Comparison of ENCODE assay signal across 9 mouse cellular contexts in genomic region chr11:77497851-77498250, GRCm38 (mm10). TPM values are rescaled to one million over a fixed set of nuclear protein-coding genes. Genes with fewer than 3 reads are reported as not detected.
DNase-seq lines count a peak whose midpoint lies in the region; ATAC-seq and TF ChIP-seq lines count a peak whose summit lies in the region.
"Had no signal": no experiment of that assay in that cellular context is flagged by ENCODE, and none has a peak within 500 bp of the region (broad histone marks: within the 10 kb centered on the region; RNA-seq: fewer than 3 reads in every experiment).

No protein-coding gene starts in this region.

- no peak overlapping the region for H3K4me3 ChIP-seq in spleen, adult 2 months (ENCODE audit: extremely low read depth, insufficient read depth, insufficient read length)
- H3K4me3 ChIP-seq in heart, embryonic 15.5 days: no peak overlapping the region
- H3K4me3 ChIP-seq in limb, embryonic 14.5 days (replicated peaks; ENCODE audit: low read length): no peak overlapping the region
- no peak overlapping the region for H3K4me3 ChIP-seq in olfactory bulb, adult 2 months (ENCODE audit: insufficient read depth, low read depth, low read length)

- no peaks in the 10 kb centered on the region for H3K9me3 ChIP-seq in heart, embryonic 15.5 days (replicated peaks)
- H3K9me3 ChIP-seq in limb, embryonic 14.5 days (ENCODE audit: control insufficient read depth, low read length): no peaks in the 10 kb centered on the region

- TF ChIP-seq CTCF in spleen, adult 2 months (IDR thresholded peaks at IDR 0.05; ENCODE audit: extremely low read depth, insufficient read depth, insufficient read length, insufficient replicate concordance): no peak
- TF ChIP-seq CTCF in olfactory bulb, adult 2 months (IDR thresholded peaks at IDR 0.05; ENCODE audit: insufficient read depth, low read depth, low read length): no peak

- peak overlapping the region; percentile 28; the same call in 1 of the 2 replicates for H3K9ac ChIP-seq in heart, embryonic 15.5 days
- H3K9ac ChIP-seq in limb, embryonic 14.5 days (ENCODE audit: low read depth, low read length, severe bottlenecking): peak overlapping the region; percentile 28; the same call in 1 of the 2 replicates
- H3K9ac ChIP-seq: liver, embryonic 14.5 days had no signal

- no peak for TF ChIP-seq POLR2A in spleen, adult 2 months (IDR thresholded peaks at IDR 0.05; ENCODE audit: low read depth, low read length)
- TF ChIP-seq POLR2A in limb, embryonic 14.5 days (IDR thresholded peaks at IDR 0.05; ENCODE audit: borderline replicate concordance, extremely low read depth, insufficient read depth, insufficient read length): no peak
- no peak for TF ChIP-seq POLR2A in olfactory bulb, adult 2 months (IDR thresholded peaks at IDR 0.05; ENCODE audit: insufficient read depth, low read depth, low read length)

- WGBS in spleen, adult 2 months: 86% methylated on average over 4 of the region's 4 CpGs
- 35% methylated on average over 4 of the region's 4 CpGs for WGBS in heart, embryonic 15.5 days
- 53% methylated on average over 4 of the region's 4 CpGs for WGBS in limb, embryonic 14.5 days
- WGBS in olfactory bulb, adult 2 months: 51% methylated on average over 4 of the region's 4 CpGs

- H3K4me2 ChIP-seq in heart, embryonic 15.5 days: peak overlapping the region; percentile 9; the same call in 1 of the 2 replicates
- no peak overlapping the region for H3K4me2 ChIP-seq in limb, embryonic 14.5 days (replicated peaks; ENCODE audit: low read depth, low read length, severe bottlenecking)

- peak; percentile 37 for ATAC-seq in heart, embryonic 15.5 days (replicated peaks; ENCODE audit: insufficient number of reproducible peaks, insufficient read depth, low FRiP score, low read depth)
- no peak for ATAC-seq in limb, embryonic 14.5 days (ENCODE audit: low FRiP score, low read depth)

- peaks cover 3% of the 10 kb centered on the region; the same call in 1 of the 2 replicates for H3K36me3 ChIP-seq in spleen, adult 2 months (ENCODE audit: control insufficient read depth, insufficient read depth, low read length)
- peaks cover 23% of the 10 kb centered on the region; the same call in 1 of the 2 replicates for H3K36me3 ChIP-seq in heart, embryonic 15.5 days
- peaks cover 36% of the 10 kb centered on the region for H3K36me3 ChIP-seq in limb, embryonic 14.5 days (ENCODE audit: control insufficient read depth, insufficient read depth, low read length)

- H3K27me3 ChIP-seq in spleen, adult 2 months (ENCODE audit: control insufficient read depth, insufficient read depth, low read length): no peaks in the 10 kb centered on the region
- H3K27me3 ChIP-seq in heart, embryonic 15.5 days: no peaks in the 10 kb centered on the region
- no peaks in the 10 kb centered on the region for H3K27me3 ChIP-seq in limb, embryonic 14.5 days (ENCODE audit: control insufficient read depth, insufficient read depth, low read length)

- DNase-seq in spleen, adult 2 months (ENCODE audit: low read depth in 1 of 2, low spot score in 2 of 2): no peak
- DNase-seq in spleen, adult 18-20 months: no peak
- DNase-seq in limb, embryonic 14.5 days (ENCODE audit: low spot score): no peak
- no peak for DNase-seq in adipocyte (ENCODE audit: low spot score)
- DNase-seq in right cerebral cortex, postnatal 4 days: no peak
- DNase-seq in spleen, adult 12 weeks (ENCODE audit: low spot score): no peak

- peak overlapping the region; percentile 5; the same call in 1 of the 2 replicates for H3K27ac ChIP-seq in spleen, adult 2 months (ENCODE audit: insufficient read depth, low read length)
- peak overlapping the region; percentile 89 for H3K27ac ChIP-seq in heart, embryonic 15.5 days
- H3K27ac ChIP-seq in limb, embryonic 14.5 days (replicated peaks; ENCODE audit: low read depth, low read length): no peak overlapping the region
- peak overlapping the region; percentile 47 for H3K27ac ChIP-seq in olfactory bulb, adult 2 months (ENCODE audit: insufficient read depth, low read depth, low read length)
- H3K27ac ChIP-seq: liver, embryonic 14.5 days had no signal

- peaks cover 10% of the 10 kb centered on the region; the same call in 1 of the 2 replicates for H3K4me1 ChIP-seq in spleen, adult 2 months (ENCODE audit: control insufficient read depth, insufficient read depth, insufficient read length)
- H3K4me1 ChIP-seq in heart, embryonic 15.5 days (replicated peaks): peaks cover 60% of the 10 kb centered on the region
- H3K4me1 ChIP-seq in limb, embryonic 14.5 days (ENCODE audit: control insufficient read depth, insufficient read depth, low read length): peaks cover 25% of the 10 kb centered on the region
- H3K4me1 ChIP-seq in olfactory bulb, adult 2 months (ENCODE audit: control insufficient read depth, insufficient read depth, low read length): peaks cover 45% of the 10 kb centered on the region

RNA-seq across cellular contexts. Expression of gene Git1, which starts 4.5 kb away (rescaled TPM):
- polyA plus RNA-seq in spleen, adult 2 months (2012; rRNA removed): 36.2 and 44.3 TPM in 2 replicates
- 6.8 and 10.0 TPM in 2 replicates for polyA plus RNA-seq in heart, embryonic 15.5 days (2015; fragmentation: Nextera tagmentation; extraction: Ambion mirVana)
- polyA plus RNA-seq in limb, embryonic 14.5 days (2012; rRNA removed): 57.1 and 71.7 TPM in 2 replicates
- 17.3 and 18.2 TPM in 2 replicates for polyA plus RNA-seq in limb, embryonic 14.5 days (2014; fragmentation: Nextera tagmentation; extraction: Ambion mirVana)
- polyA plus RNA-seq in olfactory bulb, adult 2 months (2012; ENCODE audit: insufficient read depth, insufficient read length, low replicate concordance, missing spikeins): not detected in 2 replicates

RNA-seq across cellular contexts. Expression of gene Ankrd13b, which starts 8.4 kb away (rescaled TPM):
- 8.9 and 10.6 TPM in 2 replicates for polyA plus RNA-seq in spleen, adult 2 months (2012; rRNA removed)
- 3.2 and 4.9 TPM in 2 replicates for polyA plus RNA-seq in heart, embryonic 15.5 days (2015; fragmentation: Nextera tagmentation; extraction: Ambion mirVana)
- 98.1 and 133 TPM in 2 replicates for polyA plus RNA-seq in limb, embryonic 14.5 days (2012; rRNA removed)
- polyA plus RNA-seq in limb, embryonic 14.5 days (2014; fragmentation: Nextera tagmentation; extraction: Ambion mirVana): 13.9 and 15.1 TPM in 2 replicates
- polyA plus RNA-seq in olfactory bulb, adult 2 months (2012; ENCODE audit: insufficient read depth, insufficient read length, low replicate concordance, missing spikeins): not detected in 2 replicates

RNA-seq across cellular contexts. Expression of gene Abhd15, which starts 17.1 kb away (rescaled TPM):
- 4.1 and 6.5 TPM in 2 replicates for polyA plus RNA-seq in spleen, adult 2 months (2012; rRNA removed)
- 2.2 and 4.5 TPM in 2 replicates for polyA plus RNA-seq in heart, embryonic 15.5 days (2015; fragmentation: Nextera tagmentation; extraction: Ambion mirVana)
- 0.50 and 0.93 TPM in 2 replicates for polyA plus RNA-seq in limb, embryonic 14.5 days (2012; rRNA removed)
- polyA plus RNA-seq in limb, embryonic 14.5 days (2014; fragmentation: Nextera tagmentation; extraction: Ambion mirVana): 1.5 and 1.8 TPM in 2 replicates
- not detected in 2 replicates for polyA plus RNA-seq in olfactory bulb, adult 2 months (2012; ENCODE audit: insufficient read depth, insufficient read length, low replicate concordance, missing spikeins)

RNA-seq across cellular contexts. Expression of gene Trp53i13, which starts 17.9 kb away (rescaled TPM):
- 16.6 and 18.7 TPM in 2 replicates for polyA plus RNA-seq in spleen, adult 2 months (2012; rRNA removed)
- 26.3 and 32.2 TPM in 2 replicates for polyA plus RNA-seq in heart, embryonic 15.5 days (2015; fragmentation: Nextera tagmentation; extraction: Ambion mirVana)
- polyA plus RNA-seq in limb, embryonic 14.5 days (2012; rRNA removed): 51.1 and 77.3 TPM in 2 replicates
- 67.3 and 69.0 TPM in 2 replicates for polyA plus RNA-seq in limb, embryonic 14.5 days (2014; fragmentation: Nextera tagmentation; extraction: Ambion mirVana)
- not detected in 2 replicates for polyA plus RNA-seq in olfactory bulb, adult 2 months (2012; ENCODE audit: insufficient read depth, insufficient read length, low replicate concordance, missing spikeins)

RNA-seq across cellular contexts. Expression of gene Gm10392, which starts 21.1 kb away (rescaled TPM):
- polyA plus RNA-seq in spleen, adult 2 months (2012; rRNA removed): 0.16 and 0.50 TPM in 2 replicates
- 0.13 TPM in 1 of 2 replicates, not detected in the other for polyA plus RNA-seq in heart, embryonic 15.5 days (2015; fragmentation: Nextera tagmentation; extraction: Ambion mirVana)
- not detected in 2 replicates for polyA plus RNA-seq in limb, embryonic 14.5 days (2012; rRNA removed)
- polyA plus RNA-seq in limb, embryonic 14.5 days (2014; fragmentation: Nextera tagmentation; extraction: Ambion mirVana): 0.12 TPM in 1 of 2 replicates, not detected in the other
- polyA plus RNA-seq in olfactory bulb, adult 2 months (2012; ENCODE audit: insufficient read depth, insufficient read length, low replicate concordance, missing spikeins): not detected in 2 replicates
- polyA plus RNA-seq: liver, embryonic 14.5 days had no signal
